Comparison of ENCODE assay signal across 10 mouse cellular contexts in the genomic region with DNA sequence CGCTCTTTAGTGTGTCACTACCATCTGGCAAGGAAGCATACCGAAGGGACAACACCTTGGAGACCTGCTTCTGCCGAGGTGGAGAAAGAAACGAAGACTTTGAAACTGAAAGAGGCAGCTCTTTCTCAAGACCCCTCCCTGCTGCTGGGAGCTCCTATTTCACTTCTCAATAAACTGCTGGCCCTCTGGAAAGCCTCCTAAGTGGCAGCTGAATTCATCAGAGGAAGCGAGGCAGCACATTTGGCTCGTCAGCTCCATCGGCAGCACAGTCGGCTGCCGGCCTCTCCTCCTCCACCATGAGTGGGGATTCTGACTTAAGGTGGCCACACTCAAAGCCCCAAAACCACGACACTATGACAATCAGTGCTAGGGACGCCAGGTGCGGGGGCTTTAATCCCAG. TPM values are rescaled to one million over a fixed set of nuclear protein-coding genes. Genes with fewer than 3 reads are reported as not detected.
DNase-seq lines count a peak whose midpoint lies in the region; ATAC-seq lines count a peak whose summit lies in the region.
"Had no signal": no experiment of that assay in that cellular context is flagged by ENCODE, and none has a peak within 500 bp of the region (broad histone marks: within the 10 kb centered on the region; RNA-seq: fewer than 3 reads in every experiment).

No protein-coding gene starts in this region.

- H3K4me2 ChIP-seq in heart, embryonic 15.5 days = no peak overlapping the region
- H3K4me2 ChIP-seq in heart, embryonic 11.5 days = no peak overlapping the region
- H3K4me2 ChIP-seq in intestine, embryonic 16.5 days (ENCODE audit: low read depth, low read length) = peak overlapping the region; percentile 26
- H3K4me2 ChIP-seq: midbrain, embryonic 12.5 days had no signal

- peak; percentile 5 for DNase-seq in thymus, postnatal 4 days
- no peak for DNase-seq in thymus, postnatal 0 days (ENCODE audit: low spot score)
- DNase-seq in yolk sac, embryonic 10.5 days (ENCODE audit: low spot score) = peak; percentile 17
- DNase-seq in urinary bladder, postnatal 36 days (ENCODE audit: low spot score in 2 of 2) = no peak

- H3K9ac ChIP-seq in heart, embryonic 15.5 days = no peak overlapping the region
- H3K9ac ChIP-seq in heart, embryonic 11.5 days (ENCODE audit: low read depth, low read length) = no peak overlapping the region
- H3K9ac ChIP-seq in intestine, embryonic 16.5 days (ENCODE audit: low read depth, low read length) = 0 out of 2 replicates have a peak overlapping the region, but pooled peaks have one; percentile 9
- H3K9ac ChIP-seq: midbrain, embryonic 12.5 days had no signal

- peak overlapping the region; percentile 39 for H3K27ac ChIP-seq in heart, embryonic 15.5 days
- H3K27ac ChIP-seq in heart, embryonic 11.5 days (ENCODE audit: low read depth, low read length) = no peak overlapping the region
- peak overlapping the region; percentile 6 for H3K27ac ChIP-seq in intestine, embryonic 16.5 days (ENCODE audit: low read length)
- H3K27ac ChIP-seq: midbrain, embryonic 12.5 days had no signal

- no peak overlapping the region for H3K4me3 ChIP-seq in heart, embryonic 15.5 days
- no peak overlapping the region for H3K4me3 ChIP-seq in heart, embryonic 11.5 days (ENCODE audit: low read depth, low read length)
- H3K4me3 ChIP-seq in intestine, embryonic 16.5 days (ENCODE audit: low read length) = no peak overlapping the region
- H3K4me3 ChIP-seq: midbrain, embryonic 12.5 days had no signal

- H3K36me3 ChIP-seq in heart, embryonic 15.5 days = peaks cover 35% of the 10 kb centered on the region; the same call in 1 of the 2 replicates
- H3K36me3 ChIP-seq in heart, embryonic 11.5 days (ENCODE audit: control insufficient read depth, insufficient read depth, low read length) = peaks cover 14% of the 10 kb centered on the region
- peaks cover 2% of the 10 kb centered on the region; the same call in 1 of the 2 replicates for H3K36me3 ChIP-seq in intestine, embryonic 16.5 days (ENCODE audit: control insufficient read depth, insufficient read depth, low read length)
- H3K36me3 ChIP-seq: G1E had no signal

- no peaks in the 10 kb centered on the region for H3K27me3 ChIP-seq in heart, embryonic 15.5 days
- no peaks in the 10 kb centered on the region for H3K27me3 ChIP-seq in heart, embryonic 11.5 days (ENCODE audit: control insufficient read depth, insufficient read depth, low read length)
- H3K27me3 ChIP-seq in intestine, embryonic 16.5 days (replicated peaks; ENCODE audit: control insufficient read depth, insufficient read depth, low read length) = no peaks in the 10 kb centered on the region
- H3K27me3 ChIP-seq: midbrain, embryonic 12.5 days had no signal

- 64% methylated on average over 12 of the region's 12 CpGs for WGBS in heart, embryonic 15.5 days
- WGBS in heart, embryonic 11.5 days (ENCODE audit: insufficient replicate concordance) = 62% methylated on average over 12 of the region's 12 CpGs
- 43% methylated on average over 12 of the region's 12 CpGs for WGBS in intestine, embryonic 16.5 days

- H3K9me3 ChIP-seq in heart, embryonic 15.5 days (replicated peaks) = no peaks in the 10 kb centered on the region
- no peaks in the 10 kb centered on the region for H3K9me3 ChIP-seq in heart, embryonic 11.5 days (replicated peaks; ENCODE audit: control insufficient read depth, low read length)
- no peaks in the 10 kb centered on the region for H3K9me3 ChIP-seq in intestine, embryonic 16.5 days (ENCODE audit: control insufficient read depth, low read length)
- H3K9me3 ChIP-seq: G1E; midbrain, embryonic 12.5 days had no signal

- 0 out of 2 replicates have a peak, but pooled peaks cover 3% of the 10 kb centered on the region for H3K4me1 ChIP-seq in heart, embryonic 15.5 days (replicated peaks)
- no peaks in the 10 kb centered on the region for H3K4me1 ChIP-seq in heart, embryonic 11.5 days (ENCODE audit: control insufficient read depth, insufficient read depth, low read length)
- peaks cover 11% of the 10 kb centered on the region for H3K4me1 ChIP-seq in intestine, embryonic 16.5 days (ENCODE audit: control insufficient read depth, insufficient read depth, low read length)
- H3K4me1 ChIP-seq: midbrain, embryonic 12.5 days had no signal

- ATAC-seq in heart, embryonic 15.5 days (replicated peaks; ENCODE audit: insufficient number of reproducible peaks, insufficient read depth, low FRiP score, low read depth) = no peak
- no peak for ATAC-seq in heart, embryonic 11.5 days (replicated peaks; ENCODE audit: insufficient number of reproducible peaks, low FRiP score, low TSS enrichment)
- ATAC-seq in intestine, embryonic 16.5 days = no peak
- ATAC-seq in erythroid progenitor cell, adult 5-6 weeks (replicated peaks; ENCODE audit: low FRiP score, poor library complexity, severe bottlenecking) = no peak

RNA-seq across cellular contexts. Expression of gene B4galt5, which starts 41.3 kb away (rescaled TPM):
- 11.7 and 12.7 TPM in 2 replicates for polyA plus RNA-seq in heart, embryonic 15.5 days (2015; fragmentation: Nextera tagmentation; extraction: Ambion mirVana)
- polyA plus RNA-seq in heart, embryonic 11.5 days (2014; fragmentation: Nextera tagmentation; extraction: Ambion mirVana) = 16.1 and 24.5 TPM in 2 replicates
- polyA plus RNA-seq in thymus, postnatal 0 days (2015; fragmentation: Nextera tagmentation; extraction: Ambion mirVana) = 4.6 and 5.8 TPM in 2 replicates
- 7.2 and 8.1 TPM in 2 replicates for polyA plus RNA-seq in intestine, embryonic 16.5 days (2015; fragmentation: Nextera tagmentation; extraction: Ambion mirVana)
- 4.7 and 7.5 TPM in 2 replicates for total RNA-seq in erythroid progenitor cell, adult 5-6 weeks (2015; ENCODE audit: low replicate concordance)
- 13.3 and 29.0 TPM in 2 replicates for total RNA-seq in erythroid progenitor cell, adult 5-6 weeks (2017; ENCODE audit: low replicate concordance)

Comparison
In these comparisons a context has a peak if more than half of its experiments do, and no peak if none do; other contexts are left out.
1. DNase-seq: peak in thymus, postnatal 4 days (single experiment) and yolk sac, embryonic 10.5 days (single experiment); none in thymus, postnatal 0 days (single experiment) and urinary bladder, postnatal 36 days (0 of 2).